In genomic region chr8:12608810-12609209, GRCm38 (mm10) we compare ENCODE assay signal across 24 mouse cellular contexts. TPM values are rescaled to one million over a fixed set of nuclear protein-coding genes. Genes with fewer than 3 reads are reported as not detected.
"Had no signal": no experiment of that assay in that cellular context is flagged by ENCODE, and none has a peak within 500 bp of the region (broad histone marks: within the 10 kb centered on the region; RNA-seq: fewer than 3 reads in every experiment).

No protein-coding gene starts in this region.

- DNase-seq: retina, postnatal 1 day; right cerebral cortex, adult 18-20 months; right cerebral cortex, postnatal 14 days; right cerebral cortex, postnatal 25 days; right cerebral cortex, postnatal 4 days; spleen, adult 18-20 months; thymus, adult 18-20 months; thymus, adult 2 months; thymus, postnatal 14 days; thymus, postnatal 25 days; thymus, postnatal 36 days; thymus, postnatal 4 days had no signal

- H3K4me3 ChIP-seq: neural tube, embryonic 12.5 days; neural tube, embryonic 13.5 days; neural tube, embryonic 15.5 days; stomach, embryonic 15.5 days had no signal

- H3K36me3 ChIP-seq: neural tube, embryonic 15.5 days had no signal

- H3K4me2 ChIP-seq: neural tube, embryonic 12.5 days; neural tube, embryonic 13.5 days; neural tube, embryonic 15.5 days; stomach, embryonic 15.5 days had no signal

- H3K9me3 ChIP-seq: neural tube, embryonic 12.5 days; neural tube, embryonic 13.5 days; neural tube, embryonic 15.5 days; stomach, embryonic 15.5 days had no signal

- H3K27me3 ChIP-seq: neural tube, embryonic 12.5 days had no signal

- H3K27ac ChIP-seq: neural tube, embryonic 12.5 days; neural tube, embryonic 13.5 days; neural tube, embryonic 15.5 days had no signal

- H3K4me1 ChIP-seq: neural tube, embryonic 12.5 days; neural tube, embryonic 13.5 days; neural tube, embryonic 15.5 days had no signal

- H3K9ac ChIP-seq: neural tube, embryonic 12.5 days; neural tube, embryonic 13.5 days; neural tube, embryonic 15.5 days; stomach, embryonic 15.5 days had no signal

RNA-seq across cellular contexts. Expression of gene Spaca7, which starts 36.0 kb away (rescaled TPM):
- total RNA-seq: neutrophil, adult 5-6 weeks had no signal
- polyA plus RNA-seq: neural tube, embryonic 12.5 days; neural tube, embryonic 13.5 days; neural tube, embryonic 14.5 days; neural tube, embryonic 15.5 days; small intestine, adult 2 months; spleen, adult 2 months; stomach, embryonic 14.5 days; stomach, embryonic 15.5 days; stomach, embryonic 16.5 days; thymus, adult 2 months; thymus, postnatal 0 days; urinary bladder, adult 2 months had no signal
